Mouse (Mus musculus): ENCODE measurements around the gene Grhpr.
A peak's percentile ranks its signal among the peaks of the same experiment; 100 is the strongest.
"Not testable (repeated sequence)": the region's sequence is repeated elsewhere in the genome, so short reads cannot be mapped to it uniquely, and the experiment has no call there.

Grhpr gene

DNA sequence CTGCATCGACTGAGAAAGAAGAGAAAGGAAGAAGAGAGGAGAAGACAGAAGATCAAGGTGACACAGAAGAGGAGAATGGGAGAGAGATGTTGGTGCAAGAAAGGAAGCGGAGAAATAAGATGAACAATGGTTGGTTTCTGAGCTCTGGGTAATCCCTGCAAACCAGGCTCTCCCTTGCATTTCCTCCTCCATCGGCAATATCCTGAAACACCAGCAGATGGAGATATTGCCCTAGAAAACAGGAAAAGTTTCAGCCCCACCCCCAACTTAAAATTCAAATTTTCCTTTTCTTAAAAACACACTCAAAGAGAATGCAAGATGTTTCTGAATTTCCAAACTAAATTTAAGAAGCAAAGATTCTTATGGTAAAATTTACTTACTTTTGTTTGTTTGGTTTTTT lies 34.4 kb downstream of the Grhpr start:
- DNase-seq (ENCODE audit: low spot score), result peak; percentile 59

DNA sequence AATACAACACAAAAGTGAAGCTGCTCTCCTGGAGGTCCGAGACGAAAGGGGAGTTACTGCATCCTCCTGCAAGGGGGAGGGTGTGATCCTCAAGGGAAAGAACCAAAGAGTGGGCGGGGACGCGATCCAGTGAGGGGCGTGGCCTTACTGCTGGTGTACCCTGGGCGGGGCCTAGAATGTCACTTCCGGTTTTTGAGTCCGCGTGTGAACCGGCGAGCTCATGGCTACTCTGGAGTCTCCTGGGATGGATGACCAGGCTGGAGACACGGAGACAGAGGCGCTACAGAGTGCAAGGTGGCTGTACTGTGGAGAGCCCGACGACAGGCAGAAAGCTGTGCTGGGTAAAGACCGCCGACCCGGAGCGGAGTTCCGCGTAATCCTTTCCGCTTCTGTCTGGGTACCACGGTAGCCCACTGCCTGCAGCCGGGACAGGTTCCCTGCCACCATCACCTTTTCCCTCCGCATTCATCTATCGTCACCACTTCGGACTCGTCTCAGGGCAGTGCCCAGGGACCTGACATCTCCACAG lies 37.3 kb downstream of the Grhpr start, which contains the start of gene Polr1e:
Polr1e (plus strand) TSS at position 132 of the 529 bp plus-strand sequence.
- DNase-seq (ENCODE audit: low spot score), result peak; percentile 93

DNA sequence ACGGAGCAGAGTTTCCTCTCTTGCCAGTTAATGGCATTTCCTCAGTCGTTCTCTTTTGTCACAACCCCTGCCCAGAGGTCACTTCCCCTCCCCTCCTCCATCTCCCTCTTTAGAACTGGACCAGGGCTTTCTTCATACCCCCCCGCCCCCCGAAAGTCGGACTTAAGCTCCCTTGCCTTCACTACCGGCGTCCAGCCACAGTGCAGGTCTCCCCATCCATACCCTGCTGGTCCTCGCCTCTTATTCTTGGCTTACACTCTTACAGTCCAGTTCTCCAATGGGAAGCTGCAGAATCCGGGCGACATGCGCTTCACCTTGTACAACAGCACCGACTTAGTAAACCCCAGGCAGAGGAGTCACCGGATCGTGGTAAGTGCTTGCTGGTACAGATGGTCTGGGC lies 37.8 kb downstream of the Grhpr start:
- no peak for DNase-seq (ENCODE audit: low spot score)

DNA sequence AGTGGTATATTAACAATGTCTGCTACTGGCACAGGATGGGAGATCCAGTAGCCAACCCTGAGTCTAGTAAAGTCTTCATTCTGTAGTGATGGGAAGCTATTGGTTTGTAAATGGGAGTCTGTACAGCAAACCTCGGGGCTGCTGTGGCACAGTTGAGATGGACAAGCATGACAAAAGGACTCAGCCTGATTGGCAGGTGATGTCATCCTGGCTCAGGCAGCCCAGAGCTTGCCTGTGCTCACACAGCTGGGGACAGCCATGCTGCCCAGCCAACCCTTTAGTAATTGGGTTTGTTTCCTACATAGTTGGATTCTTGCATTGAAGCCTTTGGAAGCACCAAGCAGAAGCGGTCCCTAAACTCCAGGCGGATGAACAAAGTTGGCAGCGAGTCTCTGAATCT lies 45.3 kb downstream of the Grhpr start:
- no peak for DNase-seq (ENCODE audit: low spot score)

DNA sequence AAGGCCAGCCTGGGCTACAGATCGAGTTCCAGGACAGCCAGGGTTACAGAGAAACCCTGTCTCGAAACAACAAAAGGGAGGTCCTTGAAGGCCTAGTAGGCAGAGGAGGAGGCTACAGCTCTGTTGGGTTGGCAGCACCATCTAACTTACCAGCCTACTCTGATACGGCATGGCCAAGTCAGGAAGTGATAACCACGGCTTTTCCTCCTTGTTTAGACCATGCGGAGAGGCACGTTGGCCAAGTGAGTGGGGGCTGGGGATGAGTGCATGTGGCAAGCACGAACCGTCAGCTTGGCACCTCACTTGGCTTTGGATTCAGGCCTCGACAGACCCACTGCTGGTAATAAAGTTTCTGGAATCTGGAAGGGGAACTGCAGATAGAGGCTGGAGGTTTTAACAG lies 51.4 kb downstream of the Grhpr start:
- DNase-seq (ENCODE audit: low spot score), result no peak

DNA sequence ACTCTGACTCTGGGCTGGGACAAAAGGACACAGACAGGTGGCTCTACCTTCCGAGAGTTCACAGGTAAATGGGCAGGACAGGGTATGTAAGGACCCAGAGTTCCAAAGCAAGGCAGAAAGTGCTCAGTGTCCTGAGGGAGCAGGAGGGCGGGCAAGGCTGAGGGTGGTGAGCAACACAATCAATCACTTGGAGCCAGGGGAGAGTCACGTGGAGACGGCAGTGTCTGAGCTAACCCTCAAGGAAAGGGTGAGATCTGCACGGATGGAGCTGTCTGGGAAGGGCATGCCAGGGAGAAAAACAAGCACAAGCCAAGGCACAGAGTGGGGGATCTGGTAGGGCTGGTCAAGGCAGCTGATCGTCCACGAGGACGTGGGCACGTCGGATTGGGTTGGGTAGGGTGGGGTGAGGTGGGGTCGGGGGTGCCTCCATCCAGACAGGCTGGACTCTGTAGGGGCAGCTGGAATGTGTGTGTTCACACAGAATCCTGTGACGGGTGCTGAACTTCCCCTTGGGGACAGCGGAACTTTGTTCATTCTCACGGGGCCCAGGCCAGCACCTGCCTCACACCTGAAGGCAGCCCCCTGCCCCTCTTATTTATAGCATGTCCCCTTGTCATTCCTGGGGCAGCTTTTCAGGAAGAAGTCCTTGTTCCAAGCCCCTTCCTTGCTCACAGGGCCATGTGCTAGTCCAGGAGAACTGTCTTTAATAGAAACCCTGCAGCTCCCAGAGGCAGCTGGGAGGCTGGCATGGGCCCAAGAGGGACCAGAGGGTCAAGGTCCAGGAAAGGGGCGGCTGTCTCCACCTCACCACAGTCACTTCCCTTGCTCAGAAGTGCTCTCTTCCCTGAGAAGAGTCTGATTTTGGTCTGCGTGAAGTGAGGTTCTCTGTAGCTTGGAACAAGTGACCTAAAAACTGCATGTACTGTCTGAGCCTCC lies 53.8 kb downstream of the Grhpr start:
- no peak for DNase-seq (ENCODE audit: low spot score)

DNA sequence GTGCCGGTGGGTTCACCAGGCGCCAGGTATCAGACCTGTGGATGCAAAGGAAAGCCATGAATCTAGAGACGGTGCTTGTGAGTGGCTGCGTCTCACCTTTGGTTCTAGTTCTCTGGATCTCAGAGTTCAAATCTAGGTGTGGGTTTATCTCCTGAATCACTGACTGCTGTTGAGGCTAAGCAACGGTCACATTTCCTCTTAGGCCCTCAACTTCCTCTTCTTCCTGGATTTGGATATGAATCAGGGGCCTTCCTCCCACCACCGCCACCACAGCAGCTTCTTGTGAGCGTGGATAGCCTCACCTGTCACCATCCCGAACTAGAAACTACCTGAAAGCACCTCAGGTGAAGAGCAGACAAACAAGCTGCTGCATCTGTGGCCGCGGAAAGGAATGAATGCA lies 54.9 kb downstream of the Grhpr start:
- DNase-seq (ENCODE audit: low spot score), result no peak

DNA sequence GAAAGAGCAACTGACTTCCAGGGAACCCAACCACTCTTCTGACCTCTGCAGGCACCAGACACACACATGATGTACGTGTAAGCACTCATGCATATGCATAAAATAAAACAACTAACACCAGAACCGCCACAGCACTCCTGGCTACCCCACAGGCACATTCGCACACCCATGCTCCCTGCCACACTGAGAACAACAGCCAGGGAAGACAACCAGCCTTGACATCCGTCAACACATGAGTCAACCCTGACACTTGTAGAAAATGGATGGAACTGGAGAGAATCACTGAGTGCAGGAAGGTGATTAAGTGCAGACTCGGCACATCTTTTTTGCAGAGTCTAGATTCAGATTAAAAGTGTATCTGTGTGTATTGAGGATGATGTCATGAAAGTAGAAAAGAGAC lies 55.4 kb downstream of the Grhpr start:
- no peak for DNase-seq (ENCODE audit: low spot score)

DNA sequence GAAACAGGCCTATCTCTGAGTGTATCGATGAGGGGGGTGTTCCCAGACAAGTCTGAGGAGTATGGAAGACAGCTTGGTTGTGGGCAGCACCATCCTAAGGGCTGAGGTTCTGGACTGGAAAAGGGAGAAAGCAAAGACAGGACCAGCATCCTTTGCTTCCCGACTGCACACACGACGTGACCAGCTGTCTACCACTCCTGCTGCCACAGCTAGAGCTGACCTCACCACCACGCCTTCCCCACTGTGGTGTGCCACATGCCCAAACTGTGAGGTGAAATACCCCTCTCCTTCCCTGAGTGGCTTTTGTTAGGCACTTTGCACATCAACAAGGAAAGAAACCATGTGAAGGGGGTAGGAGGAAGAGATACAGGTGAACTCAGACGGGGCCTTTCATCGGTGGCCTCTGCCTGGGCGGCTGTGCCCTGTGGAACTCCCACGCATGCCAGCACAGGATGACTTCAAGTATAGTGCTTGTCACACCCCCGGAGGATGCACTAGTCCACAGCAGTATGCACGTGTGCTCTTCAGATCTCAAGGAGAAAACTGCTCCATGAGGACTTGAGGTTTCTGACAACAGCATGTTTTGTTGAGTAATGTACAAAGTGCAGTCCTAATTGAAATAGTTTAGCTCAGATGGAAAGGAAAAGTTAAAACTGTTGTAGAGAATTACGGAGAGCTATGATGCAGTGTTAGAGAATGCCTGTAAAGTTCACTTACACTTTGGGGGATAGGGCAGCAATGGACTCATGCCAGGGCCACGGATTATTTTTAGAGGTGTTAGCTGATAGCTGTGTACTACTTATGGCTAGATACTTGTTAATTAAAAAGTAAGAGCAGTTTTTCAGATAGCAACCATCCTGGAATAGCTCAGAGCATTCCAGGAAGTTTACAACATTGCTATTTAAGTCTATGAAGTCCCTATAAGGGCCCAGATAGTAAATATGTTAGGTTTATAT lies 56.5 kb downstream of the Grhpr start:
- DNase-seq (ENCODE audit: low spot score), result no peak

DNA sequence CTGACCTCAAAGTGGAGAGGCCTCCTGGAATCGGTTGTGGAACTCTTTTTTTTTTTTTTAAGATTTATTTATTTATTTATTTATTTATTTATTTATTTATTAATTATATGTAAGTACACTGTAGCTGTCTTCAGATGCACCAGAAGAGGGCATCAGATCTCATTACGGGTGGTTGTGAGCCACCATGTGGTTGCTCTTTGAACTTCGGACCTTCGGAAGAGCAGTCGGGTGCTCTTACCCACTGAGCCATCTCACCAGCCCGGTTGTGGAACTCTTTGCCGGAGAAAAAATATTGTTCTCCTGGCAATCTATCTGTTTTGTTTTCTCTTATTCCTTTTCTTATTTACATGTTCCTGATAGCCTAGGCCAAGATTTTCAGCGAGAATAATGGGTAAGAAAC lies 57.7 kb downstream of the Grhpr start:
- DNase-seq (ENCODE audit: low spot score), result not testable (repeated sequence)

DNA sequence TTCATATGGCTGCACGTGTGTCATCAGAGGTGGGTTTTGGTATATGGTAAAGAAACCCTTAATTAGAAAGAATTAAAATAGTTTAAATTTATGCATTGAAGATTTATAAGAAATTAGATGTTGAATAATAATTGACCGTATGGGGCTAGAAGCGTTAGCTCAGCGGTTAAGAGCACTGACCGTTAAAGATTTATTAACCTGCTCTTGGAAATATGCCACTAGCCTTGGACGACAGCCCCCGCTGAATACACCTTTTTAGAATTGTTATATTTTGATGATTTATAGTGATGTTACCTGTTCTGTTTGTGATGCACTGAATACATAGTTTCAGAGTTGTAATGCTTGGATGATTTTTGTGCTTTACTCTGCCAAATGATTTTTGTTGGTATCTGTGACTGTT lies 58.4 kb downstream of the Grhpr start:
- not testable (repeated sequence) for DNase-seq (ENCODE audit: low spot score)
